Mouse (Mus musculus) pancreas, adult 10 weeks (tissue): ENCODE data around the gene Endov. TPM values are rescaled to one million over a fixed set of nuclear protein-coding genes. Genes with fewer than 3 reads are reported as not detected.

Experiments used
- polyA plus RNA-seq: library from polyadenylated mRNA; stranded (reverse); fragments of 350-450 nt; fragmentation: Illumina TruSeq; extraction: RNeasy Lipid Tissue Mini Kit (QIAGEN cat#74804); gene quantifications from one replicate; pipeline ENCODE4 v1.2.3, GENCODE M21; 2015; ENCODE audit warnings: low read depth, low replicate concordance; ENCODE audit not compliant: insufficient read depth

The Endov gene
- 3.1 TPM for polyA plus RNA-seq

GRCm38 (mm10) chr11:119490861-119491689 is at the start of gene Endov:
Gene Endov, plus strand, starts transcription at chr11:119491347.

GRCm38 (mm10) chr11:119547183-119547921 is 56.2 kb downstream of the Endov start, which contains the start of gene Nptx1:
Gene Nptx1, minus strand, starts transcription at chr11:119547753.

Other genes starting within 250 kb of the Endov start
- gene Gaa, start 223.5 kb upstream of the Endov start, polyA plus RNA-seq, result 16.5 TPM
- 29.3 TPM for gene Eif4a3, start 191.3 kb upstream of the Endov start, polyA plus RNA-seq
- gene Card14, start 183.6 kb upstream of the Endov start, polyA plus RNA-seq, result not detected
- gene Sgsh, start 135.8 kb upstream of the Endov start, polyA plus RNA-seq, result 2.6 TPM
- 1.8 TPM for gene Slc26a11, start 135.8 kb upstream of the Endov start, polyA plus RNA-seq
- gene Rnf213, start 98.2 kb upstream of the Endov start, polyA plus RNA-seq, result 14.9 TPM
- 0.59 TPM for gene Nptx1, start 56.4 kb downstream of the Endov start, polyA plus RNA-seq
- 3.1 TPM for gene Rptor, start 111.6 kb downstream of the Endov start, polyA plus RNA-seq